Mouse (Mus musculus): ENCODE data around the gene Zup1. TPM values are rescaled to one million over a fixed set of nuclear protein-coding genes. Genes with fewer than 3 reads are reported as not detected.

Zup1 gene
- polyA plus RNA-seq, 1 experiment from 2014 or later = 8.6 TPM

GRCm38 (mm10) chr10:33872672-33873398, 78.2 kb downstream of the Zup1 start:
- H3K4me1 ChIP-seq (replicated peaks; ENCODE audit: control insufficient read depth, insufficient read depth) = no peaks in the 10 kb centered on the region
- H3K9ac ChIP-seq (ENCODE audit: low read length) = no peak overlapping the region
- H3K27ac ChIP-seq (replicated peaks) = no peak overlapping the region
- TF ChIP-seq EP300 (optimal IDR thresholded peaks at IDR 0.05) = no peak
- no peak for TF ChIP-seq CTCF (IDR thresholded peaks at IDR 0.05; ENCODE audit: low read depth)
- H3K36me3 ChIP-seq (ENCODE audit: control insufficient read depth, insufficient read depth, low read length) = no peaks in the 10 kb centered on the region
- ATAC-seq (ENCODE audit: low FRiP score, low TSS enrichment) (no peak), DNase-seq (ENCODE audit: low spot score) (no peak)
- H3K4me3 ChIP-seq (ENCODE audit: low read depth, low read length) = no peak overlapping the region
- H3K9me3 ChIP-seq (ENCODE audit: control insufficient read depth, low read length) = no peaks in the 10 kb centered on the region
- H3K27me3 ChIP-seq (ENCODE audit: control insufficient read depth, insufficient read depth, low read length) = no peaks in the 10 kb centered on the region
- WGBS = 82% methylated on average over 2 of the region's 2 CpGs
- no peak overlapping the region for H3K4me2 ChIP-seq (replicated peaks; ENCODE audit: low read depth)

GRCm38 (mm10) chr10:33870441-33870840, 80.6 kb downstream of the Zup1 start:
- H3K9ac ChIP-seq (ENCODE audit: low read length) = no peak overlapping the region
- DNase-seq (ENCODE audit: low spot score) = no peak
- 0% methylated on average over 1 of the region's 1 CpGs for WGBS
- H3K27me3 ChIP-seq (ENCODE audit: control insufficient read depth, insufficient read depth, low read length) = no peaks in the 10 kb centered on the region
- ATAC-seq (ENCODE audit: low FRiP score, low TSS enrichment) = no peak
- TF ChIP-seq EP300 (optimal IDR thresholded peaks at IDR 0.05) (no peak), CTCF (IDR thresholded peaks at IDR 0.05; ENCODE audit: low read depth) (no peak)
- no peak overlapping the region for H3K4me2 ChIP-seq (replicated peaks; ENCODE audit: low read depth)
- H3K4me3 ChIP-seq (ENCODE audit: low read depth, low read length) = no peak overlapping the region
- H3K27ac ChIP-seq (replicated peaks) = no peak overlapping the region
- no peaks in the 10 kb centered on the region for H3K36me3 ChIP-seq (ENCODE audit: control insufficient read depth, insufficient read depth, low read length)
- no peaks in the 10 kb centered on the region for H3K4me1 ChIP-seq (replicated peaks; ENCODE audit: control insufficient read depth, insufficient read depth)
- no peaks in the 10 kb centered on the region for H3K9me3 ChIP-seq (ENCODE audit: control insufficient read depth, low read length)

Other genes with a start within 250 kb of the Zup1 start
- gene Sult3a2, start 164.6 kb downstream of the Zup1 start, polyA plus RNA-seq (2015; fragmentation: Nextera tagmentation; extraction: Ambion mirVana) = not detected in 2 replicates
- gene Sult3a1, start 93.5 kb downstream of the Zup1 start, polyA plus RNA-seq (2015; fragmentation: Nextera tagmentation; extraction: Ambion mirVana) = not detected in 2 replicates
- 0.12 TPM in 1 of 2 replicates, not detected in the other for gene Rsph4a, start 46.2 kb downstream of the Zup1 start, polyA plus RNA-seq (2015; fragmentation: Nextera tagmentation; extraction: Ambion mirVana)
- 104 and 109 TPM in 2 replicates for gene Rwdd1, start 68.4 kb upstream of the Zup1 start, polyA plus RNA-seq (2015; fragmentation: Nextera tagmentation; extraction: Ambion mirVana)
- gene Trappc3l, start 86.3 kb upstream of the Zup1 start, polyA plus RNA-seq (2015; fragmentation: Nextera tagmentation; extraction: Ambion mirVana) = not detected in 2 replicates
- not detected in 2 replicates for gene Calhm4, start 93.0 kb upstream of the Zup1 start, polyA plus RNA-seq (2015; fragmentation: Nextera tagmentation; extraction: Ambion mirVana)
- gene Calhm5, start 145.2 kb upstream of the Zup1 start, polyA plus RNA-seq (2015; fragmentation: Nextera tagmentation; extraction: Ambion mirVana) = 2.4 and 2.5 TPM in 2 replicates
- gene Calhm6, start 176.7 kb upstream of the Zup1 start, polyA plus RNA-seq (2015; fragmentation: Nextera tagmentation; extraction: Ambion mirVana) = 0.74 and 1.1 TPM in 2 replicates

Measured in stomach, postnatal 0 days (tissue).